Mouse (Mus musculus) 416B (cell line): Measurements from ENCODE around the gene Acoxl.

ENCODE experiments used
- DNase-seq: peaks from one replicate; pipeline ENCODE4 v3.0.0; 2011; ENCODE audit warnings: low read depth

Gene Acoxl

DNA sequence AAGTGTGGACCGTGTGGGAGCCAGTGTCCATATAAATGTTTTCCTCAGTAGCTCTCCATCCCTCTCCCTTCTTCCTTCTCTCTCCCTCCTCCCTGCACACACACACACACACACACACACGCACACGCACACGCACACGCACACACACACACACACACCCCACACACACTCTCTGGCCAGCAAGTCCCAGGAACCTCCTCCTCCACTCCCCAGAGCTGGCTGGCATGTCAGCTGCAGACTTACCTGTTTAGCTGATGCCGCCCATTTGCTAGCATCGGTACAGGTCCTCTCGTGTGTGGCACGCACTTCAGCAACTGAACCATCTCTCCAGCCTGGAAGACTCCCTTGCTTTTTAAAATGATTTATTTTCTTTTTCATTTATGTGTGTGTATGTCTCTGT lies 280.3 kb downstream of the Acoxl start:
- DNase-seq, result no peak

DNA sequence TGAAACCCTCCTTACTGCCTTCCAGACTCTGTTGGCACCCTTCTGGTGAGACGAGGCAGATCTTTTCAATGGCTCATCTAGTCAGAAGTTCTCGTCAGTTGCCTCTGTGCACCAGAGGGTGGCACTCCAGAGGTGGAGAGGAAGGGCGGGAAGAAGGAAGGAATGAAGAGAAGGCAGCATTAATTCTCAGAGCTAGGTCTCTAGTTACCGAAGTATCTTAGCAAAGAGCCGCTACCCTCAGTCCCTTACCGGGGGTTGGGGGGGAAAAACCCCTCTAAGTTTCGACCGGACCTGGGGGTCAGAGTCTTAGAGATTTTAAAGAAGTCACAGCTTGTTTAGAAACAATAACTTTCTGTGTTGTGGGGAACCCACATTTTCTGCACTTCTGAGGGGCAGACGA lies 283.8 kb downstream of the Acoxl start:
- DNase-seq, result peak; percentile 78

DNA sequence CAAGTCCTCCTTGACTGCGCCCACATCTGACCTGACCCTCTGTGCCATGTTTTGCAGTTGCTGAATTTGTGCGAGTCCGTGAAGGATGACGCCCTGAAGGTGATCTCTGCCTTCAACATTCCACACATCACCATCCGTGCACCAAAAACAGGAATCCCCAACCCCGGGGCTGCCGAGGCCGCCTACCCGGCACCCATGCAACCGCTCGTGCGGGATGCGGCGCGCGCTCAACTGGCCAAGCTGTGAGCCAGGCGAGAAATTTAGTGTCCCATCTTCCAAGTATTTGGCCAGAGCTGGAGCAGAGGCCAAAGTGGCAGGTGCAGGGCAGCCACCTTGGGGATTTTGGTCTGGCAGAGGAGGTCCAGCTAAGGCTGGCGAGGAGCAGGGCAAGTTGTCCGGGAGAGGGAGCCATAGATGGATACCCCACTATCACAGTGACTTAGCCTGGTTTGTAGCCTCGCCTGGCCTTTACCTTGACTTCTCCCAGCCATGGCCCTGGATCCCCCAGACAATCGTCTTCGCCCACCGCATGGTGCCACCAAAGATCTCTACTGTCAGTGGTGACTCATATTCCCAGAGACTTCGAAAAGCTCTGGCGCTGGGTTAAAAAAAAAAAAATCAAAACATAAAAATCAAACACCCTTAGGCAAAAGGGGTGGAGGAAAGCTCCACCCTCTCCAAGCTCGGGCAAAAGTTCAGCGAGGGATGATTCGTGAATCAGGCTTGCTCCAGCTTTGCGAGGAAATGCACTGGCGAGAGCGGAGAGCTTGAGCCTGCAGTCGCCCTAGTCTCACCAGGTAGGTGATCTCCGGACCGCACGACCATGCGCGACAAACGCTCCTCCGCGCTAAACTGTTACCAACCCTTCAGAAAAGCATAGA lies 284.5 kb downstream of the Acoxl start:
- no peak for DNase-seq

DNA sequence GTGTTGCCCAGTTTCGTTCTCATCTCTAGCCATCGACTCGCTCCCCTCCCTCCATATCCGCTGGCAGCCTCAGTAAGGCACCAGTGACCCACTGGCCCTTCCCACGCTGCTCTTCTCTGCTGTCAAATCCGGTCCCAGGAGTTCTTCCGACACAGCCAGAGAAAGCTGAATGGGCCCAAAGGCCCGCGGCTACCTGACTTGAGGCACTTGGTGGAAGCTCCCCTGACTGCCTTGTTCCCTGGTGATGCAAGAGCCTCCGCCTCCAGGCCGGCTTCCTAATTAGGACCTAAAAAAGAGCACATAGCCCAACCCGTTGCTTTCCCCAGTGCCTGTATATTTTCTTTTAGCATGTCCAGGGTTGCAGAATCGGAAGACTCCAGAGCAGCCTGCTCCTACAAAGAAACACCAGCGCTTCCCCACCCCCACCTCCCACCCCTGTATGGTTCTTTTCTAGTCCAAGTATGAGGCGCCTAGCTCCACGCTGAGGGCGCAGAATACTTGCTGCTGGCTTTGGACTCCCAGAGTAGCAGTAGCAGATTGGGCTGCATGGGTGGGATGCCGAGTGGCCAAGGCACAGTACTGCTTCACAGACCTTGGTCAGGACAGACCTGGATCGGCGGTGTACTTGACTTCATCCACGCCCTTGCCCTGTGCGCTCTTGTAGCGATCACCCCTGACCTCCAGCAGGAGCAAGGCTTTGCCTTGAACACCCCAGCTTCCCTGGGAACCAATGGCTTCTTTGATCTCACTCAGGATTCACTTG lies 285.4 kb downstream of the Acoxl start:
- no peak for DNase-seq

DNA sequence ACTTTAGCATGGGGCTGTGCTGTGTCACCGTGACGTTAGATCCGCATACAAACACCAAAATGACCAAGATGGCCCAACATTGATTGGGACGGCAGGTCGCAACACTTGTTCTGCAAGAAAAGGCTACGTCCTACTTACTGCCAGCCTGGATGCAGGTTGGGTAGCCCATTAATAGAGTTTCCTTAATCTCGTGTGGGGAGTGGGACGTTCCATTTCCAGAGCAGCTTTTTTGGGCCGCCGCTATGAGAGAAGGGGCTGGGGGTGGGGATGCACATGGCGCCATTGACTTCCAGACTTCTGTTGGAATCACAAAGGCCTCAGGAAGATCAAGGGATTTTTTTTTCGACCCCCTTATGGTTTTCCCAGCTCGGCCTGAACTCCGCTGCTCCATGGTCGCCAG lies 286.0 kb downstream of the Acoxl start:
- DNase-seq, result no peak

DNA sequence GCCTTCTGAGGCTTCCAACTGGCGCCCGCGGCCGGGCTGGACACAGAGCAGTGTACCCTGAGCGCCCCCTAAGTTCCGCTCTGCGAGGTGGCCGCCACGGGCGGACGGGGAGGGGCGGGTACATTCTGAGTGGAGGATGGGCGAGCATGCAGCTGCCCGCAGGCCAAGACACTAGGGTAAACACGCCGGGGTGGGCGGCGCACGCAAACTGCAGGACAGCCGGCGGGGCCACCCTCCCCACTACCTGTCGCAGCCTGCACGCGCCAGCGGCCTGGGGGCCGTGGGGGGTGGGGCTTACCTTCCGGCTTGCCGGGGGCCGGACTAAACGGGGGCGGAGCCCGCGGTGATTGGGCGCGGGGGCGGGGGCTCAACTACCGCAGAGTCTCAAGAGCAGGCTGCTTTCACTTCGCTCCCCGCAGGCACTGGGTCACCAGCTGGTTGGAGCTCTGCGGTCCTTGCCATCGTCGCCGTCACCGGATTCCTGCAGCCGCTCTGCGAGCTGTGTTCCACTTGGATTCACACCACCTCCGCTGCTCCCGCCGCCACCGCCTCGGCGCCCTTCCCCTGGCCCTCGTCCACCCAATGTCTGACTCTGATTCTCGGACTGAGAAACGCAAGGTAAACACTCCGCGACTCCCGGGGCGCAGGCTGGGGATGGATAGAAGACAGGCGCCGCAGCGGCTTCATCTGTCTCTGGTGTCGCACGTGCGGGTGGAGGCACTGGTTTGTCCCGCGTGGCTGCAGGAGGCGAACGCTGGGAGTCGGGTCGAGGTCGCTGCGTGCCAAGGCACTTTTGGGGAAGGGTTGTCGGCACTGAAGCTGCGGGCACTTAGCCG lies 287.2 kb downstream of the Acoxl start, which contains the start of gene Bcl2l11:
Gene Bcl2l11 (plus strand): TSS at position 404 of the 836 bp plus-strand sequence.
- DNase-seq, result peak; percentile 97

DNA sequence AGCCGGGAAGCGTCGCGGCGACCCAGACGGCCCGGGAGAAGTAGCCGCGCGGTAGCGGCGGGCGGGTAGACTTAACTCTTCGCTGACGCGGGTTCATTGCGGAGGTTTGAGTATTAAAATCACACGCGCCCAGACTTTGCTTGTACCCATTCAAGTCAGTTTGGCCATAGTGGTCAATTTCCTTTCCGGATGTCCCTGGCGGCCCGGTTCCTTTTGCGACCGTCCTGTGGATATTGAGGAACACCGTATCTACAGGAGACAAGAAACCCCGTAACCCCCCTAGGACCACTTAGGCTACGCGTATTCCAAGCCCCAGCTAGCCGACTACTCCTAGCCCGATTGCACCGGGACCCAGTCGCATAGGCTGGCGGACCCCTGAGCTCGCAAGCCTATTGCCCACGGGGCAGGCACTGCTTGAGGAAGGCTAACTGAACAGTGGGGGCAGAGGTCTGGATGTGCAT lies 287.9 kb downstream of the Acoxl start:
- DNase-seq, result no peak

DNA sequence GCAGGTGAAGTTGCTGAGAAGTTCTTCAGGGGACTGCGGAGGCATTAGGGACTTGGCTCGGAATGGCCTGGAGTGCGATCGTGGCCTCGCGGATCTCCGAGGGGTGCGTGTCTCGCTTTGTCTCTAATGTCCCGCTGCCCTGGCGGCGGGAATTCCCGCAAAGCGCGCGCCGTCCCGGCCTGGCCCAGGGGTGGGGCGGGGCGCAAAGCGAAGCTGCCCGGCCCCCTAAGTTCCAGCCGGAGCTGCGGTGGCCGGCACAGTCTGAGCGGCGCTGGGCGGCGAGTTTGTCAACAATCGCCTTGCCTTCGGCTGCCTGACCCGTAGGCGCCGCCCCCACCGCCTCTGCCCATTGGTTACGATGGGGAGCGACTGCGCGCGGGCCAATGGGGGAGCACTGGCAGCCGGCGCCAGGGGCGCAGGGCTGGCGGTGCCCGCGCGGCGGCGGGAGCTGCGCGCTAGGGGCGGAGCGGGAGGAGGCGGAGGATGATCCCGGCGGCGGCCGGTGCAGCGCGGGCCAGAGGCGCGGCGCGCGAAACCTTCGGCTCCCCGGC lies 288.5 kb downstream of the Acoxl start:
- DNase-seq, result peak; percentile 92

DNA sequence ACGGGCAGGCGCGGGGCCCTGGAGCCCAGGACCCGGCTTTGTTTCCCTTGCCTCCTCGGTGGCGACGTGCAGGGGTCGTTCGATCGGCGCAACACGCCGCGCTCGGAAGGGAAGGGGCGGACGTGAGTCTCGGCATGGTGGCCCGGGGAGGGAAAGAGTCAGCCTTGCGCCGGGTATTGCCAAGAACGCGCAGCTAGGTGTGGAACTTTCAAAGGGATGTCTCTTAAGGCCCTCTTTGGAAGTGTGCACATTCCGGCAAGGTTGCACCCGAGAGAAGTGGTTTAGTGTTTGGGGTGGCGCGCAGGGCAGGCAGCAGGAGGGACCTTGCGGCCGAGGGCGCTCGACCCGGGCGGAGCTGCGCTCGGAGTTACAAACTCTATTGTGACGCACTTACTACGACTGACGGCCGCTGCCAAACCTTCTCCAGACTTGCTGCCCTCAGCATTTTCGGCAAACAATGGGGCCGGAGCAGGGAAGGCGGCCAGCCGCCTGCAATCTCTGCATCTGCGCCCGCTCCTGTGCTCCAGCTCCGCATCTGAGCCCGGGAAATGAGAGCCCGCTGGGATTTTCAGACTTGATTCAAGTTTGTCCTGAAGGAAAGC lies 289.1 kb downstream of the Acoxl start:
- DNase-seq, result peak; percentile 87

DNA sequence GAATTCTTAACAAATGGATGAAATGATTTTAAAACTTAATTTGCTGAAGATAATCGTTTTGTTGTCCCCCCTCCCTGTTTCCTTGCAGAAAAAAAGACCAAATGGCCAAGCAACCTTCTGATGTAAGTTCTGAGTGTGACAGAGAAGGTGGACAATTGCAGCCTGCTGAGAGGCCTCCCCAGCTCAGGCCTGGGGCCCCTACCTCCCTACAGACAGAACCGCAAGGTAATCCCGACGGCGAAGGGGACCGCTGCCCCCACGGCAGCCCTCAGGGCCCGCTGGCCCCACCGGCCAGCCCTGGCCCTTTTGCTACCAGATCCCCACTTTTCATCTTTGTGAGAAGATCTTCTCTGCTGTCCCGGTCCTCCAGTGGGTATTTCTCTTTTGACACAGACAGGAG lies 289.9 kb downstream of the Acoxl start:
- no peak for DNase-seq

DNA sequence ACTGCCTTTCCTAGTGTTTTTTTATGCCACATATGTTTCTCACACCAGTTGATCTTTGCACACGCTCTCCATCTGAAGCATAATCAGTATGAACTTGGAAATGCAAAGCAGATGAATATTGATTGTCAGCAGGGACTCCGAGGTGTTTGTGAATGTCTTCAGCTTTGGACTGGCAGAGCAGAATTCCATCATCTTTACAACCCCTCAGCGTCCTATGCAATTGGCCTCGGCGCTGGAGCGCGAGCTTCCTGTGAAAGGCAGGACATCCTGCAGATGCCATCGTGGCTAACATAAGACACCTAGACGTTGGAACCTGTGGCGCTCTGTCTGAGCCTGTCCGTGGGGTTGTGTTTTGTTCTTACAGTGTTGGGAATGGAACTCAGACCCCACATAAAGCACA lies 292.8 kb downstream of the Acoxl start:
- no peak for DNase-seq

DNA sequence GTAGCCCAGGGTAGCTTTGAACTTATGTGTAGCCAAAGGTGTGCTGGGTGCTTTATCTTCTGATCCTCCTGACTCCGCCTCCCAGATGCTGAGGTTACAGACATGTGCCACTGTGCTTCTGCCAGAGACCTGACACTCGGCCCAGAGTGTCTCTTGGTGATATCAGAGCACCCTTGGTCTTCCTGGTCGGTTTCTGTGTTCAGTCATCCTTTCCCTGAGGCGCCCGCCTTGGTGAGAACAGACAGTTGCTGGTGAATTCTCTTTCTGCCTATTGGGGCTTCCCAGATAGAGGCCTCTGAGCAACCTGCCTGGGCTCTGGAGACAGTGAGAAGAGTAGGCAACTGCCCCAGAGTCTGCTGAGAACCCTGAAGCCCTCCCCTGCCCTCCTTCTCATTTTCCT lies 294.0 kb downstream of the Acoxl start:
- no peak for DNase-seq

DNA sequence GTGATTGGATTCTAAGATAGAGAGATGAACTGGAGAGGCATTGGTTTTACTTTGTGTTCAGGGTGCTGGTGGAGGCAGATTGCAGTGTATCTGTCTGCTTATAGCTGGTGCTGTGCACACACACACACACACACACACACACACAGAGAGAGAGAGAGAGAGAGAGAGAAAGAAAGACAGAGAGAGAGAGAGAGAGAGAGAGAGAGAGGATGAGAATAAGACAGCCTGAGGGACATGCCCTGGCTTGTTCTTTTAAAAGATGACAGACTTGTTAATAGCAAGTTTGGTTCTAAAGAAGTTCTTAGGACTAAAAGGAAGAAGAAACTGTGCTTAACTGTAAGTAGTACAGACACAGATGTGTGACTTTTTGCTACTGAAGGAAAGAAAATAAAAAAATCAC lies 295.2 kb downstream of the Acoxl start:
- DNase-seq, result peak; percentile 53

DNA sequence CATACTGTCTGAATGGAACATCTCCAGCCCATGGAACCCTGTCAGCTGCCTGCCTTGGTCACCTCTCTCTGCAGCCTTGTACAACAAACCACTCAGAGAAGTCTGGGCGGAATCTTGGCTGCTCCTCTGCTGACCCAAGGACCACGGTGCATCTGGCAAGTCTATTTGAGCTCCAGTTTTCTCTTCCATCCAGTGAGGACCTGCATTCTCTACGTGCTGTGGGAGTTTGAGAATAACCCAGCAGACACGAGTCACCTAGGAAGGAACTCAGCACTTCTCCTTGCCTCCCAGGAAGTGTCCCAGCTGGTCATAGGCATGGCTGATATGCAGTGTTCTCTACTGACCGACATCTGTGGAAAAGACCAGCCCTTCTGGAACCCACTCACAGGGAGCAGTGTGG lies 295.8 kb downstream of the Acoxl start:
- no peak for DNase-seq

DNA sequence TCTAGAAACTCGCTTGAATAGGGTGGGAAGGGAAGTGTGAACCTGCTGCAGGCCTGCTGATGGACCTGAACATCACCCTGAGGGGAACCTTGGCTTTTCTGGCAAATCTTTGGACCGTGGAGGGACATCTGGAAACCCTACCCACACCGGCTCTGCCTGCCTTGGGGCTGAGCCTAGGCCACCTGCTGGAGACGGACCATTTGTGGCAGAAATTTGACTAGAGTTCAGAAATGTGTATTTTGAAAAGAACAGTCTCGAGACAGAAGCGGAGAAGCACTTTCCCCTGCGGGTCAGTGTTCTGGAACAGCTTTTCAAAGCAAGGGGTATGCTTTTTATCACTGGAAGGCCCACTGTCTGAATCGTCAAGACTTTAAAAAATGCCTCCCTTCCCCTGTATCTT lies 296.3 kb downstream of the Acoxl start:
- no peak for DNase-seq

DNA sequence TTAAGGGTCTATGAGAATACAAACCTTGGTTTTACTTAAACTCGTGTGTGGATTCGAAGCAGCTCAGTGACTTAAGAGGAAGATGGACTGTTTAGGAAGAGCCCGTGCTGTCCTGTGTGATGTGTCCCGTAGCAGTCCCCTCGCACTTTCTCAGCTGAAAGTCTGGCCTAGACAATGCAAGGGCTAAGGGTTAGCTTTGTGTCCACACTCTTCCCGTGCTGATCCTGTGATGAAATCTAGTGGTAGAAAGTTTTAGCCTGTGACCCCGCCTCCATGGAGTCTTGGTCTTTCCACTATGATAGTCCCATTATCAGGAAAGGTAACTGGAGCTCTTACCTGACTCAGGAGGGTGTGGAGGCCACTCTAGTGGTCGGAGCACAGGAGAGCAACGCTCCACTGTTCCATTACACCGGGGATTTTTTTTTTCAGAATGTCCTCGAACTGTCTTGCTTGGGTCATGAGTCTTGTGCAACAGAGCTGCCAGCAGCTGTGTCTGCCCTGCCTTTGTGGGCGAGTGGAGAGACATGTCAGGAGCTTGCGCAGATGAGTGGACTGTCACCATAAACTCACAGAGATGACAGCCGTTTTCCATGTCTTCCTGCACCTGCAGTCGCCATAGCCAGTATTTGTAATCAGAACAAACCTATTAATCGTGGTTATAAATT lies 298.2 kb downstream of the Acoxl start:
- DNase-seq, result peak; percentile 69

DNA sequence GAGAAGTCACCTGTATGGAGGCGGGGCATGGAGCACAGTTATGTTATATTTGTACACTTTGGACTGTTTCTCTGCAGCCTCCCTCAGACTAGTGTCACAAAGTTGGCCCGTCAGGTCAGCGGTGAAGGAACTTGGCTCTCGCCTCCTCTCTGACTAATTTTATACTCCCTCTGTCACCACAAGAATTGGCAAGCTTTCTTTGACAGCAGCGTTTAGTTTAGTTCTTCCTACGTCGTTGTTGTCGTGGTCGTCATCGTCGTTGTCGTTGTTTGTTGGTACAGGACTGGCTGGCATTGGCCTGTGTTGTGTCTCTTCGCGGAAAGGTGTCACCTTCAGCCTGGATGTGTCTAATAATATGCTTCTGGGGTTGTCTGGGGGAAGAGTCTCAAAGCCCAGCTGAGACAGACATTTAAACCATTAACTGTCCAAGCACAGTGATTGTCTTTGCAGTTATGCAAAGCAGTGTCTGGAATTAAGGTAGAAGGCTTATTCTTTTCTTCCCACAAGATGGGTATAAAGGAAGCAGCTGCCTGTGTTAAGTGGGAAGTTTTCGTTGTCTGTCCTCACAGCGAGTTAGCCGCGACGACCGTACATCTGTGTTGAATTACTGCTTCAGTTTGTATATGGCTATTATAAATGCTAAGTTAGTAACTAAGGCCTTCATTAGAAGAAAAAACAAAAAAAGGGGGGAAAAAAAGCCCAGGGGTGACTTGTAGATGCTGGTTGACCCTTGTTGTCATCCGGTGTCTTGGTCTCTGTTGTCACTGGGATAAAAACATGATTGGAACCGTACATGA lies 299.0 kb downstream of the Acoxl start:
- DNase-seq, result no peak

DNA sequence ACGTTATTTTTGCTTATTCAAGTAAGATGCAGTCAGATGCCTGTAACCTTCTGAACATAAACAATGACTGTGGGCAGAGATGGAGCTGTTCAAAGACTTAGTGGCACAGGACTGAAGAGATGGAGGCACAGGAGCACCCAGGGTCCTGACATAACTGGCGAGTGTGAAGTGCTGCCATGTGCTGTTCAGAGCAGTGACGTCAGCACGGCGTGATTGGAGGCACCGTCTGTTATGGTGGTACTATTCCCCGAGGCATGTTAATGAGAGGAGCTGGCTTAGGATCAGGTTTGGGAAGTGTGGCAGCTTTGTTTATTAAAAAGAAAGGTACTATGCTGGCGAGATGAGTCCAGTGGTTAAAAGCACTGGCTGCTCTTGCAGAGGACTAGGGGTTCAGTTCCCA lies 300.2 kb downstream of the Acoxl start:
- no peak for DNase-seq

DNA sequence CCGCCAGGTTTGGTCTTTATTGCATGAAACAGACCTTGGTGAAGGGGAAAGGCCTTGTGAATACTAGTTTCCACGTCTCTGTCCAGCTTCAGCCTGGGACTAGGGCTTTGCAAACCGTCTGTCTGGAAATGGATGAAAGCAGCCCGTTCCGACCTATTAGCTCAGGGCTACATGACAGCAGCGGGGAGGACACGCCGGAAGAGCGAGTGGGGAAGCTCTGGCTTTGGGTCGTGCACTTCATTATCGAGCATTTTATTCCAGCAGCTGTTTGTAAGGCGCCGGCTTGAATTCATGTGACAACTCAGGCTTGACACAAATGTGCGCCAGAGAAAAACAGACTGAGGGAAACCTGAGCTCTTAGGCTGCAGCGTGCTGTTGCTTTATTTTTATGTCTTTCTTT lies 301.1 kb downstream of the Acoxl start:
- no peak for DNase-seq

DNA sequence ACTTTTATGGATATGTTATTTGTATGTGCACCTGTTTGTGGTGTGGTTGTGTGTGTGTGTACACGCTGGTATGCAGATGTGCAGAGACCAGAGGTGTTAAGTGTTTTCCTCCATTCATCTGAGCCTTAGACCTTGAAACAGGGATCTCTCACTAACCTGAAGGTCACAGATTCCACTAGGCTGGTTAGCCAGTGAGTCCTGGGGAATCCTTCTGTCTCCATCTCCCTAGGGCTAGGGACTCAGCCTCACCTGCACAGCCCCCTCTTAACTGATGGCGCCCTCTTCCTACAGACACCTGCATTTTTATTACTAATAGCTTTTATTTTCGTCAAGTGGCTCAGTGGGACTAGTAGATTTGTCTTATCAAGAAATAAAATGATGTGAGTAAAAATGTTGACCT lies 301.5 kb downstream of the Acoxl start:
- no peak for DNase-seq
